In the genomic region with DNA sequence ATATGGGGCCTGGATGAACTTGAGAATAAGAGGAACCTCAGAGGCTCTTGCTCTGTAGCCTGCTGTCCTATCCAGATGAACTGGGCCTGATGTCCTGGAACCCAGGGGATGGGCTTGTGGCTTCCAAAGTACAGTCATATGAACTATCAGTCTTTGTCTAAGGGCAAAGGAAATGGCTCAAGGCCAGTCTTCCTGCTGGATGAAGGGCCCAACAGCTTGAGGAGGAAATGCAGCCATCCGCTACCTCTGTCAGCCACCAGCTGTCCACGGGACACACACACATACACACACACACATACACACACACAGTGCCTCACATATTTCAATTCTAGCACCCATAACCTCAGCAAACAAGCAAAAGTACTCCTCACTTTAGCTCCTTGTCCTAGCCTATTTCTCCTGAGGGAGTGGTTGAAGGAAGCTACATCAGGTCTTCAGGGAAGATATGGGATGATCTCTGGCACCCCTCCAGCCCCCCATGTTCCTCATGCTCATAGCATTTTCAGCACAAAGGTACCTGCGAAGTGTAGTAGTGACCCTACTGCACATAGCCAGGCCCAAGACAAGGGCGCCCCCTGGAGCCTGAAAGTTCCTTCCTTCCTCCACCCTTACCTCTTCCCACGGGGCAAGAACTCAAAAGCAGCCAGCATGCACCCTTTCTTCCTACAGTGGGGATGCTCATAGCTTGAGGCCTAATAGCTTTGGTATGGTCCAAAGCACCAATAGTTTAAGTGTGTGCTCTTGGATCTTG, we compare ENCODE assay signal across 10 mouse cellular contexts.
A peak's percentile ranks its signal among the peaks of the same experiment; 100 is the strongest.
DNase-seq lines count a peak whose midpoint lies in the region; ATAC-seq and TF ChIP-seq lines count a peak whose summit lies in the region.
"Had no signal": no experiment of that assay in that cellular context is flagged by ENCODE, and none has a peak within 500 bp of the region (broad histone marks: within the 10 kb centered on the region; RNA-seq: fewer than 3 reads in every experiment).

No protein-coding gene starts in this region.

- no peaks in the 10 kb centered on the region for H3K9me3 ChIP-seq in heart, embryonic 16.5 days (replicated peaks; ENCODE audit: control insufficient read depth, low read length)
- no peaks in the 10 kb centered on the region for H3K9me3 ChIP-seq in liver, embryonic 14.5 days (ENCODE audit: control insufficient read depth, low read length)
- no peaks in the 10 kb centered on the region for H3K9me3 ChIP-seq in embryonic facial prominence, embryonic 10.5 days
- H3K9me3 ChIP-seq: embryonic facial prominence, embryonic 12.5 days; midbrain, embryonic 12.5 days had no signal

- peaks cover 39% of the 10 kb centered on the region for H3K4me1 ChIP-seq in heart, embryonic 16.5 days (ENCODE audit: control insufficient read depth, insufficient read depth, low read length)
- peaks cover 0 to 13% of the 10 kb centered on the region in 2 experiments; a peak in 3 of 4 replicates for H3K4me1 ChIP-seq in liver, embryonic 14.5 days (replicated peaks; ENCODE audit: control insufficient read depth in 2 of 2, insufficient read depth in 2 of 2, low read length in 1 of 2)
- H3K4me1 ChIP-seq in embryonic facial prominence, embryonic 10.5 days: peaks cover 22% of the 10 kb centered on the region

- ATAC-seq in heart, embryonic 16.5 days (replicated peaks; ENCODE audit: extremely low read depth, insufficient read depth, low FRiP score): no peak; the same call in 1 of the 2 replicates
- ATAC-seq in liver, embryonic 14.5 days (ENCODE audit: insufficient read depth): peak; percentile 40; the same call in 1 of the 2 replicates

- 59% methylated on average over 5 of the region's 5 CpGs for WGBS in heart, embryonic 16.5 days
- 38% methylated on average over 5 of the region's 5 CpGs for WGBS in liver, embryonic 14.5 days (ENCODE audit: insufficient replicate concordance)
- 70% methylated on average over 5 of the region's 5 CpGs for WGBS in embryonic facial prominence, embryonic 10.5 days

- H3K4me3 ChIP-seq in heart, embryonic 16.5 days (ENCODE audit: low read length): no peak overlapping the region
- H3K4me3 ChIP-seq in liver, embryonic 14.5 days (ENCODE audit: insufficient read depth in 1 of 2, low read depth in 2 of 2, low read length in 2 of 2): no peak overlapping the region
- no peak overlapping the region for H3K4me3 ChIP-seq in embryonic facial prominence, embryonic 10.5 days
- H3K4me3 ChIP-seq: embryonic facial prominence, embryonic 12.5 days; midbrain, embryonic 12.5 days had no signal

- peak overlapping the region; percentile 24; the same call in 1 of the 2 replicates for H3K27ac ChIP-seq in heart, embryonic 16.5 days (ENCODE audit: low read length)
- H3K27ac ChIP-seq in liver, embryonic 14.5 days: no peak overlapping the region
- H3K27ac ChIP-seq in embryonic facial prominence, embryonic 10.5 days (replicated peaks): no peak overlapping the region
- H3K27ac ChIP-seq: embryonic facial prominence, embryonic 12.5 days; midbrain, embryonic 12.5 days had no signal

- no peaks in the 10 kb centered on the region for H3K36me3 ChIP-seq in heart, embryonic 16.5 days (ENCODE audit: control insufficient read depth, insufficient read depth)
- no peaks in the 10 kb centered on the region for H3K36me3 ChIP-seq in liver, embryonic 14.5 days (replicated peaks; ENCODE audit: control insufficient read depth, insufficient read depth, low read depth)
- peaks cover 3% of the 10 kb centered on the region for H3K36me3 ChIP-seq in splenic B cell, adult 2 months (ENCODE audit: control insufficient read depth, insufficient read depth, low read length, poor library complexity, severe bottlenecking)
- no peaks in the 10 kb centered on the region for H3K36me3 ChIP-seq in embryonic facial prominence, embryonic 10.5 days (replicated peaks)
- H3K36me3 ChIP-seq: embryonic facial prominence, embryonic 12.5 days; midbrain, embryonic 12.5 days had no signal

- peak; percentile 94 for TF ChIP-seq CTCF in liver, embryonic 14.5 days (IDR thresholded peaks at IDR 0.05; ENCODE audit: low read depth)

- H3K27me3 ChIP-seq in heart, embryonic 16.5 days (ENCODE audit: control insufficient read depth, insufficient read depth, low read length): no peaks in the 10 kb centered on the region
- H3K27me3 ChIP-seq in liver, embryonic 14.5 days (ENCODE audit: control insufficient read depth, insufficient read depth, low read length): no peaks in the 10 kb centered on the region
- H3K27me3 ChIP-seq in splenic B cell, adult 2 months (ENCODE audit: control insufficient read depth, insufficient read depth, low read length, poor library complexity, severe bottlenecking): no peaks in the 10 kb centered on the region
- no peaks in the 10 kb centered on the region for H3K27me3 ChIP-seq in embryonic facial prominence, embryonic 10.5 days (replicated peaks; ENCODE audit: low read depth, poor library complexity, severe bottlenecking)
- H3K27me3 ChIP-seq: embryonic facial prominence, embryonic 12.5 days; midbrain, embryonic 12.5 days had no signal

- peak; percentile 42 for DNase-seq in ovary, postnatal 14 days (ENCODE audit: low spot score)
- DNase-seq in ovary, adult 18-20 months (ENCODE audit: low spot score): no peak
- DNase-seq in adrenal gland, postnatal 14 days: peak; percentile 84
- DNase-seq in liver, embryonic 14.5 days (ENCODE audit: low read depth in 3 of 3, low spot score in 3 of 3): no peak
- peak; percentile 67 for DNase-seq in splenic B cell, adult 2 months (ENCODE audit: low read depth, low spot score)
- DNase-seq in embryonic facial prominence, embryonic 10.5 days (ENCODE audit: low spot score): no peak
- no peak for DNase-seq in retina, embryonic 14.5 days (ENCODE audit: low spot score)

- TF ChIP-seq EP300 in liver, embryonic 14.5 days (IDR thresholded peaks at IDR 0.05; ENCODE audit: low read depth): no peak

- no peak overlapping the region for H3K9ac ChIP-seq in heart, embryonic 16.5 days (ENCODE audit: low read length)
- H3K9ac ChIP-seq in liver, embryonic 14.5 days (replicated peaks): no peak overlapping the region
- H3K9ac ChIP-seq: embryonic facial prominence, embryonic 12.5 days; midbrain, embryonic 12.5 days had no signal

- no peak overlapping the region for H3K4me2 ChIP-seq in heart, embryonic 16.5 days (ENCODE audit: low read depth, low read length)
- no peak overlapping the region for H3K4me2 ChIP-seq in liver, embryonic 14.5 days (ENCODE audit: low read depth)
- H3K4me2 ChIP-seq: embryonic facial prominence, embryonic 12.5 days; midbrain, embryonic 12.5 days had no signal

Comparison
In these comparisons a context has a peak if more than half of its experiments do, and no peak if none do; other contexts are left out.
1. DNase-seq: peak in ovary, postnatal 14 days (single experiment), adrenal gland, postnatal 14 days (single experiment) and splenic B cell, adult 2 months (single experiment); none in ovary, adult 18-20 months (single experiment), liver, embryonic 14.5 days (0 of 3), embryonic facial prominence, embryonic 10.5 days (single experiment) and retina, embryonic 14.5 days (single experiment).